In genomic region chr7:34301952-34302351, GRCm38 (mm10) we compare ENCODE assay signal across 10 mouse cellular contexts. TPM values are rescaled to one million over a fixed set of nuclear protein-coding genes. Genes with fewer than 3 reads are reported as not detected.
DNase-seq lines count a peak whose midpoint lies in the region; ATAC-seq and TF ChIP-seq lines count a peak whose summit lies in the region.
"Had no signal": no experiment of that assay in that cellular context is flagged by ENCODE, and none has a peak within 500 bp of the region (broad histone marks: within the 10 kb centered on the region; RNA-seq: fewer than 3 reads in every experiment).

No protein-coding gene starts in this region.

- no peaks in the 10 kb centered on the region for H3K36me3 ChIP-seq in liver, adult 2 months (ENCODE audit: control insufficient read depth, insufficient read depth, low read length)
- peaks cover 16% of the 10 kb centered on the region for H3K36me3 ChIP-seq in heart, embryonic 12.5 days

- peak; percentile 38 for DNase-seq in liver, adult 2 months (ENCODE audit: extremely low read depth, low read depth, low spot score)
- no peak for DNase-seq in liver
- peak; percentile 42 for DNase-seq in kidney, postnatal 10 days
- no peak for DNase-seq in frontal cortex, postnatal 36 days (ENCODE audit: low spot score in 2 of 2)
- no peak for DNase-seq in ovary, postnatal 14 days (ENCODE audit: low spot score)

- peaks cover 18% of the 10 kb centered on the region for H3K4me1 ChIP-seq in liver, adult 2 months (ENCODE audit: control insufficient read depth, insufficient read depth, low read length)
- peaks cover 45% of the 10 kb centered on the region for H3K4me1 ChIP-seq in heart, embryonic 12.5 days (replicated peaks)

- H3K4me2 ChIP-seq in heart, embryonic 12.5 days: no peak overlapping the region

- no peak overlapping the region for H3K4me3 ChIP-seq in liver, adult 2 months (ENCODE audit: insufficient read depth, low read depth, low read length)
- no peak overlapping the region for H3K4me3 ChIP-seq in heart, embryonic 12.5 days

- ATAC-seq in heart, embryonic 12.5 days (ENCODE audit: insufficient number of reproducible peaks, low FRiP score): peak; percentile 68
- 0 out of 2 replicates have a peak, but pooled peaks have one; percentile 6 for ATAC-seq in neutrophil, adult 5-6 weeks (ENCODE audit: extremely low read depth, insufficient number of reproducible peaks, low FRiP score, poor library complexity, severe bottlenecking)
- ATAC-seq in erythroblast, adult 5-6 weeks (replicated peaks; ENCODE audit: low FRiP score, poor library complexity, severe bottlenecking): no peak

- H3K27ac ChIP-seq in liver, adult 2 months (replicated peaks; ENCODE audit: insufficient read depth, low read depth, low read length): peak overlapping the region; percentile 44
- peak overlapping the region; percentile 84 for H3K27ac ChIP-seq in heart, embryonic 12.5 days (ENCODE audit: poor library complexity, severe bottlenecking)

- no peak for TF ChIP-seq POLR2A in liver, adult 2 months (IDR thresholded peaks at IDR 0.05; ENCODE audit: extremely low read depth, insufficient read depth, low read length)

- no peaks in the 10 kb centered on the region for H3K9me3 ChIP-seq in heart, embryonic 12.5 days (replicated peaks)

- no peak overlapping the region for H3K9ac ChIP-seq in liver, adult 2 months (ENCODE audit: low read depth, low read length)
- H3K9ac ChIP-seq in heart, embryonic 12.5 days: no peak overlapping the region

- no peaks in the 10 kb centered on the region for H3K27me3 ChIP-seq in liver, adult 2 months (ENCODE audit: control insufficient read depth, insufficient read depth, low read length)
- H3K27me3 ChIP-seq in heart, embryonic 12.5 days (replicated peaks): no peaks in the 10 kb centered on the region

- peaks cover 31% of the 10 kb centered on the region; the same call in 1 of the 2 replicates for H3K79me2 ChIP-seq in liver, adult 2 months (ENCODE audit: control insufficient read depth, insufficient read depth, low read length)

- WGBS in liver, adult 2 months: 71% methylated on average over 3 of the region's 3 CpGs
- 63% methylated on average over 3 of the region's 3 CpGs for WGBS in heart, embryonic 12.5 days

- no peak for TF ChIP-seq CTCF in liver, adult 2 months (IDR thresholded peaks at IDR 0.05; ENCODE audit: low read depth, low read length)

RNA-seq across cellular contexts. Expression of gene 4931406P16Rik, which starts 11.4 kb away (rescaled TPM):
- total RNA-seq in liver, adult 2 months (2014; rRNA removed): 11.7 and 12.6 TPM in 2 replicates
- polyA plus RNA-seq in liver, adult 2 months (2012; rRNA removed): 6.9 and 10.1 TPM in 2 replicates
- polyA plus RNA-seq in heart, embryonic 12.5 days (2016; fragmentation: Nextera tagmentation; extraction: Ambion mirVana): 50.3 and 53.7 TPM in 2 replicates
- total RNA-seq in neutrophil, adult 5-6 weeks (2017): 33.6 and 36.8 TPM in 2 replicates
- 148 and 159 TPM in 2 replicates for total RNA-seq in erythroblast, adult 5-6 weeks (2015; ENCODE audit: low replicate concordance)
- 140 and 157 TPM in 2 replicates for total RNA-seq in erythroblast, adult 5-6 weeks (2017; ENCODE audit: low replicate concordance)

RNA-seq across cellular contexts. Expression of gene Gm6096, which starts 51.1 kb away (rescaled TPM):
- total RNA-seq in liver, adult 2 months (2014; rRNA removed): not detected in 2 replicates
- polyA plus RNA-seq in liver, adult 2 months (2012; rRNA removed): not detected in 2 replicates
- polyA plus RNA-seq in heart, embryonic 12.5 days (2016; fragmentation: Nextera tagmentation; extraction: Ambion mirVana): 0.86 TPM in 1 of 2 replicates, not detected in the other
- total RNA-seq in neutrophil, adult 5-6 weeks (2017): not detected in 2 replicates
- not detected in 2 replicates for total RNA-seq in erythroblast, adult 5-6 weeks (2015; ENCODE audit: low replicate concordance)
- 2.0 TPM in 1 of 2 replicates, not detected in the other for total RNA-seq in erythroblast, adult 5-6 weeks (2017; ENCODE audit: low replicate concordance)
- total RNA-seq: gastrocnemius, adult 18-20 months; layer of hippocampus, postnatal 25 days had no signal

Comparison
In these comparisons a context has a peak if more than half of its experiments do, and no peak if none do; other contexts are left out.
1. DNase-seq: peak in liver, adult 2 months (single experiment) and kidney, postnatal 10 days (single experiment); none in liver (single experiment), frontal cortex, postnatal 36 days (0 of 2) and ovary, postnatal 14 days (single experiment).